Mouse (Mus musculus) cerebellum, adult (tissue): ENCODE results near the gene Ahdc1.
"Not testable (repeated sequence)": the region's sequence is repeated elsewhere in the genome, so short reads cannot be mapped to it uniquely, and the experiment has no call there.

Source experiments
- ATAC-seq: cut with Nextera tagmentation; 2 replicates; pipeline ENCODE4 v1.9.2; 2017; ENCODE audit warnings: mild to moderate bottlenecking, moderate library complexity, mixed read lengths; ENCODE audit not compliant: insufficient number of reproducible peaks, low FRiP score, low TSS enrichment

Ahdc1 gene

DNA sequence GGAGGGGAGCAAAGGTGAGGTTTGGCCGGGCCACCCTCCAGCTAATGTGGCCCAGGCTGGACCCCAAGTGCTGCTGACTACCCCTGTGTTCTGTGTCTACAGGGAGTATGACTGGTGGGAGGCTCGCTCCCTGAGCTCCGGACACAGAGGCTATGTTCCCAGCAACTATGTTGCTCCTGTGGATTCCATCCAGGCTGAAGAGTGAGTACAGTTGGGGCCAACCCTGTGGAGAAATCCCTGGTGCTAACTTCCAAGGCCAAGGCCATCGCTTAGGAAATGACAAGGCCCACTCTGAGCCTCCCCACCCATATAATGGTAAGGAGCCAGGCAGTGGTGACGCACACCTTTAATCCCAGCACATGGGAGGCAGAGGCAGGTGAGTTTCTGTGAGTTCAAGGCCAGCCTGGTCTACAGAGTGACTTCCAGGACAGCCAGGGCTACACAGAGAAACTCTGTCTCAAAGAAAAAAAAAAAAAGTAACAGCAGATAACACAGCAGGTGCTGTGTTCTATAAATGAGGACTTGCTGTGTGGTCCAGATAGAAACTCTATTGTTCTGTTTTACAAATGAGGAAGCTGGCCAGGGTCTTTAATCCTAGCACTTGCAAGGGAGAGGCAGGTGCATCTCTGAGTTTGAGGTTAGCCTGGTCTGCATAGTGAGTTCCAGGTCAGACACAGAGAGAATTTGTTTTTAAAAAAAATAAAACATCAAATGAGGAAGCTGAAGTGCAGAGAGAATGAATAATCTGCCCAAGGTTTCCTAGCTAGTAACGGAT is 22.3 kb upstream of the Ahdc1 start:
- no peak for ATAC-seq

DNA sequence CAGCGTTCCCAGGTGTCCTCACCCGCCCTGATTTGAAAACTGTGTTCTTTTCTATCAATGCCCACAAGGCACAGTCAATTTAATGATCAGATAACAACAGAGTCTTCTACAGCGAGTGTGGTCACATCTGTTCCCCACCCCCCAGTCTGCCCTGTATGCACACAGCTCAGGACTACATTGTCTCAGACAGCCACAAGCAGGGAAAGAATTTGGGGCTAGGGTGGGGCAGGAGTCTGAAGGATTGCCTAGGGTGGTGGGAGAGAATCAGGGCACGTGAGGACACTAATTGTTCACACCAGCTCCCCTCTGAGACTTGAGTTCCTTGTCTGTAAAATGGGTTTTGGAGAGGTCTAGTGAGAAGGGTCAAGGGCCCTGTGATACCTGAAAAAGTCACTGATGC is 17.5 kb upstream of the Ahdc1 start:
- ATAC-seq = no peak

DNA sequence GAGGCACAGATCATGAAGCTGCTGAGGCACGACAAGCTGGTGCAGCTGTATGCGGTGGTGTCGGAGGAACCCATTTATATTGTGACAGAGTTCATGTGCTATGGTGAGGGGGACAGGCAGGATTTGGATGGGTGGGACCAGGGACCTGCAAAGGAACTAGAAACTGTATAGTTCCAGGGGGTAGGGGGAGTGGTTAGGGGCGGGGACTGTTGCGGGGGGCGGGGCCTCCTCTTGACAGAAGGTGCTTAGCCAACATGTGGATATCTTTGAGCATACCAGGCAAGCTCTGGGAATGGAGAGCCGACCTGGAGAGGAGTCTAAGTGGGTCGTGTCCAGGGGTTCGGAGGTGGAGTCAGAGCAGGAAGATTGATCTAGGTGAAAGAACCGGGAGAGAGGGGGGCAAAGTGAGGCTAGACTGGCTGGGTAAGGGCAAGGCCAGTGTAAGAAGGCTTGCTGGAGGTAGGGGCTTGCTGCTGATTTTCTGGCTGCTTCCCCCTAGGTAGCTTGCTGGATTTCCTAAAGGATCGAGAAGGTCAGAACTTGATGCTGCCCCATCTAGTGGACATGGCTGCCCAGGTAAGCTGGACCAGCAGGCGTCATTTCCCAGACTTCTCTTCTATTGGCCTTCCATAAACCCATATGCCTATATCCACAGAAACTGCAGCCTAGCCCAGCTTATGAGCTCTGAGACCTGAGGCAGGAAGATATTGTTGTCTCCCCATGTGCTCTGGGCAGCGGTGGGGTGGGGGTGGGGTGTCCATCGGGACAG is 13.4 kb upstream of the Ahdc1 start:
- ATAC-seq = no peak

GRCm38 (mm10) chr4:133002896-133003295 is 8.2 kb upstream of the Ahdc1 start:
- no peak for ATAC-seq

- no peak for ATAC-seq
Observed at GRCm38 (mm10) chr4:133003316-133004018, 7.6 kb upstream of the Ahdc1 start.

DNA sequence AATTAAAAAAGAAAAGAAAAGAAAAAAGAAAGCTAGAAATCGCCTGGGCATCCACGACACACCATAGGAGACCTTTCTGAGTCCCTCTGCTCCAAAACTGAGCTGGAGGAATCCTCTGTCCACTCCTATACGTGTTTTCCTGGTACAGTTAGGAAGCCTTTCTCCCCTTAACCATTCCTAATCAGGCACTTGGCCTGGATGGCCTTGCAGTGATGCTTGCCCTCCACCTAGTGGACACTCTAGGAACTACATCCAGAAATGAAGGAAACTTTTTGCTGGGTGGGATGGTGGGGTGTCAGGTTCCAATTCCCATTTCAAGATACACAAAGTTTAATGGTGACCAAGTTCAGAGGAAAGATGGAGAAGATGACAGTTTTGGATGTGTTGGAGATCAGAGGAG is 5.8 kb upstream of the Ahdc1 start:
- ATAC-seq = no peak

DNA sequence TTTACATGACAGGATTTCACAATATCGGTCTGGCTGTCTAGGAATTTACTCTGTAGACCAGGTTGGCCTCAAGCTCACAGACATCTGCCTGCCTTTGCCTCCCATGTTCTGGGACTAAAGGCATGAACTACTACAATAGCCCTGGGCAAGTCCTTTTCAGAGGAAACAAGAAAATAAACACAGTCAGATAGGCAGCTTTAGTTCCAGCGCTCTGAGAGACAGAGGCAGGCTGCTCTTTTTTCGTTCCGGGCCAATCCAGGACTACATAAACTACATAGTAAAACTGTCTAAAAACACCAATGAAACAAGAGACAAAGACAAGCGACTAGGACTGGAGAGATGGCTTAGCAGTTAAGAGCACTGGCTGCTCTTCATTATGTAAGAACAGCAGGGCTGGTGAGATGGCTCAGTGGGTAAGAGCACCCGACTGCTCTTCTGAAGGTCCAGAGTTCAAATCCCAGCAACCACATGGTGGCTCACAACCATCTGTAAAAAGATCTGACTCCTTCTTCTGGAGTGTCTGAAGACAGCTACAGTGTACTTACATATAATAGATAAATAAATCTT is 5.1 kb upstream of the Ahdc1 start:
- not testable (repeated sequence) for ATAC-seq

DNA sequence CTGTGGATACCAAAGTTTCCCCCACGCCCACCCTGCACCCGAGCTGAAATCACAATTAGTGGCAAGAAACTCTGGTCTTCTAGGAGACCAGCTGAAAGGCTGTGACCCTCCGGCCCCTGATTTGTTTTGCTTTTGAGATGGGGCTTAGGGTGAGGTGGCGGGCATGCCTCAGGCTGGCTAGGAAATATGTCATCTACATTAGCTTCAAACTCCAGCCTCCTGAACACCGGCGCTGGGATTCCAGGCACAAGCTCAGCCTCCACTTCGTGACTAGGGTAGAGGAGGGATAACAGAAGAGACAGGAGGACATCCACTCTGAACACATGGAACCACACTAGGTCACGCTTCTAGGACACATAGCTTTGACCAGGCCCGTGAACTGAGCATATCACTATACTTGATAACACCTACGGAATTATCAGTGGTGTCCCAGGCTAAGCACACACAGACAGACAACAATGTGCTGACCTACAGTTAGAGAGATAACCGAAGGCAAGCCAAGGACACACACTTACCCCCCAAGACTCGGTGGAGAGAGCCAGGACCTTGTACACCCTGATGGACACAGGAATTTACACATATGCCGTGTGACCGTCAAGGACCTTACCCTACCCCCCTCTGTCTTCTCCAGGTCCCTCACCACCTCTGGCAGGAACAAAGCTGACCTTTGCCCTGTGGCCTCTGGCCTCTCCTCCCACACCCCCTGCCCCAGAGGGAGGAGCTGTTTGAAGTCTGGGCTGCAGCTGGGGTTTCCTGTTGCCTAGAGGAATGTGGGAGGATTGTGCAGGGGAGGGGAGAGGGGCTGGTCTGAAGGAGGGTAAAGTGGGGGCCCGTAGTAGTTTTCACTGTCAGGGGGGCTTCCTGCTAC is 3.3 kb upstream of the Ahdc1 start:
- no peak for ATAC-seq

DNA sequence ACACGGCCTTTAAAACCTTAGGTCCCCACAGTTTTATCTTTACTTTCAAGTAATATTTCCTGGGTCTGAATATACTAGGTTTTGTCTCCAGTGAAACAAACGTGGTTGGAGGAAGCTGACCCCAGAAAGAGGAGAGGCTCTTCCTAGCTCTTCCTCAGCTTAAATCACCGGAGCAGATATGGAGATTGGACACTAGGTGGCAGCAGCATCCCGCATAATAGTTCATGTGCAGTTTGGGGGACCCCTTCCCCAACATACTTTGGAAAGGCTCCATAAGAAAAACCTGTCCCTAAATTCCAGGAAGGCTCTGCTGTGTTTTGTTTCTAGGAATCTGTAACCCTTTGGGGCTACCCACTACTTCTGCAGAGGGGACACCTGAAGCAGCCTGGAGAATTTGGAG is 1.9 kb upstream of the Ahdc1 start:
- ATAC-seq = no peak

GRCm38 (mm10) chr4:133009676-133010075 is 1.4 kb upstream of the Ahdc1 start:
- ATAC-seq = no peak

GRCm38 (mm10) chr4:133010611-133011010 is 449 bp upstream of the Ahdc1 start:
- no peak for ATAC-seq

- ATAC-seq = no peak
Observed at GRCm38 (mm10) chr4:133011821-133012775, 1.0 kb downstream of the Ahdc1 start.

- ATAC-seq = no peak
Observed at GRCm38 (mm10) chr4:133012776-133013265, 1.8 kb downstream of the Ahdc1 start.

DNA sequence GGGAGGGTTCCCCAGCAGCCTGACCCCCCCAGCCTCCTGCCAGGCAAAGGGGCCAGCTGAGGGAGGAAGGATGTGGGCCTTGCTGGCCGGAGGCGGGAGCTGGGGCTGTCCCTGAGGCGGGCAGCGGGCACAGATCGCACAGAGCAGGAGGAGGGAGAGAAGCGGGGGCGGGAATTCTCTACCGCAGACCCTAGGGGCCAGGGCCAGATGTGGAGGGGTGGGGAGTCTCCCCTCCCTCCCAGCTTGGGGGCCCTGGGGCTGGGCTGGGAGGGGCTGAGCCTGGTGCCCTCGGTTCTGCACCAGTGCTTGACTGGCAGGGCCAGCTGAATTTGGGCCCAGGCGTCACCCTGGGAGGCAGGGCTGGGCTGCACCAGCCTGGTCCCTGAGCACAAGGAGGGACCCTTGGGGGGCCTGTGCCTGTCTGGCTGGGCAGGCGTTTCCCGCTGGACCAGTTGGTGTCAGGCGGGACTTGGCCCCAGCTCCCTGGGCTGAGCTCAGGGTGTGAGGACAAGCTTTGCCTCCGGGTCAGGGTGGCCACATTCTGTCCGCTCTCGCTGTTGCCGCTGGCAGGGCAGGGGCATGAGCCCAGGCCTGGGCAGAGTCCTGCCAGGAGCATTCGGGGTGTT is 2.3 kb downstream of the Ahdc1 start:
- ATAC-seq = peak; percentile 1; the same call in 1 of the 2 replicates

GRCm38 (mm10) chr4:133014088-133014487 is 3.0 kb downstream of the Ahdc1 start:
- no peak for ATAC-seq

DNA sequence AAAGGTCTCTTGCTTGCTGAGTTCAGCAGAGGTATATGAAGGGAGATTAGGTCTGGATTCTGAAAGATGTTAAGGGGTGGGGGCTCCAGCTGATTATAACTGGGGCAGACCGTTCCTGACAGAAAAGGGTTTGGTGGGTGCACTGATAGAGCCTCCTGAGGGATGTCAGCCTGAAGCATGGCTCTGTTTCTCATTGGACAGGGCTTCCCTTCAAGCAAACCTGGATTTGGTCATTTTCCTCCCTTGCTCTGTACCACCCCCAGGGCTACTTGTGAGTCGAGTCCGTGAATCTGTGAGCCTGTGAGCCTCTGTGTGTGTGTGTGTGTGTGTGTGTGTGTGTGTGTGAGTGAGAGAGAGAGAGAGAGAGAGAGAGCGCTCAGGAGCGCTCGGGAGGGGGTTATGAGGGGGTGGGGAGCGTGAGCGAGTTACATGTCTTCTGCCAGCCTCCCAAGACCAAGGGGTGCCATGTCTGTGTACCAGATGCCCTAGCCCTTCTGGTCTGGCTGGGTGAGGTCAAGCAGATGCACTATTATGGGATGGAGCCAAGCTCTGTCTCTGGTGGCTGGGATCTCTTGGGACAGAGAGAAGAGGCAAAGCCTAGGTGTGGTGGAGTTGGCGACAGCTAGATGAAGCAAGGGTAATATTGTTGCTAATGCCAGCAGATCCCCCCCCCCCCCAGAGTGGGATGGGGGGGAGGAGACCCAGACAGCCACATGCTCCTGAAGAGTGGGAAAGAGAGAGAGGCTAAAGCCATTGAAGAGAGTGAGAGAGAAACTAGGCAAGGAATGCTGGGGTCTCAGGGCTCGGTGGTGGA is 4.0 kb downstream of the Ahdc1 start:
- ATAC-seq = no peak
